Mouse (Mus musculus): ENCODE data around the gene Tarbp2. TPM values are rescaled to one million over a fixed set of nuclear protein-coding genes. Genes with fewer than 3 reads are reported as not detected.

Tarbp2 gene
- polyA plus RNA-seq, 1 experiment from 2014 or later: 110 TPM

DNA sequence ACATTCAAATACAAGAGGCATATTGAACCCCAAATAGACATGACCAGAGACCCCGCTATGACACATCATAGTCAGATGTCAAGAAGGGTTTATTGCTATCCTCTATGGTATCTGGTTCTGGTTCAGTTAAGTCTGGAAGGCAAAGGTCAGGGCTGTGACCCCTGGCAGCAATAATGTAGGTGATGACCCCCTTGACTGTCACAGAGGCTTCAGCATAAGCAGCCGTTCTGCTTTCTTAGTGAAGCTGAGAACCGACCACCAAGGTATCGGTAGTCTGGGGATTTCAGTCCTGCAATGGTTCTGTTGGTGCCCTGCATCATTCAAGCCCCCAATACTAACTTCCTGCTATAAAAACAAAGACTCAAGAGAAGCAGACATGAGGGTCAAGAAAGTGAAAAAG lies 13.6 kb downstream of the Tarbp2 start:
- 86% methylated on average over 4 of the region's 4 CpGs for WGBS
- Histone ChIP-seq H3K27ac (no peak overlapping the region), H3K27me3 (no peaks in the 10 kb centered on the region), H3K9me3 (no peaks in the 10 kb centered on the region), H3K4me2 (no peak overlapping the region), H3K9ac (no peak overlapping the region), H3K36me3 (peaks cover 82% of the 10 kb centered on the region), H3K4me1 (no peaks in the 10 kb centered on the region), H3K4me3 (no peak overlapping the region)
- no peak for ATAC-seq (ENCODE audit: insufficient number of reproducible peaks, insufficient read depth, low FRiP score, low TSS enrichment, low read depth)

DNA sequence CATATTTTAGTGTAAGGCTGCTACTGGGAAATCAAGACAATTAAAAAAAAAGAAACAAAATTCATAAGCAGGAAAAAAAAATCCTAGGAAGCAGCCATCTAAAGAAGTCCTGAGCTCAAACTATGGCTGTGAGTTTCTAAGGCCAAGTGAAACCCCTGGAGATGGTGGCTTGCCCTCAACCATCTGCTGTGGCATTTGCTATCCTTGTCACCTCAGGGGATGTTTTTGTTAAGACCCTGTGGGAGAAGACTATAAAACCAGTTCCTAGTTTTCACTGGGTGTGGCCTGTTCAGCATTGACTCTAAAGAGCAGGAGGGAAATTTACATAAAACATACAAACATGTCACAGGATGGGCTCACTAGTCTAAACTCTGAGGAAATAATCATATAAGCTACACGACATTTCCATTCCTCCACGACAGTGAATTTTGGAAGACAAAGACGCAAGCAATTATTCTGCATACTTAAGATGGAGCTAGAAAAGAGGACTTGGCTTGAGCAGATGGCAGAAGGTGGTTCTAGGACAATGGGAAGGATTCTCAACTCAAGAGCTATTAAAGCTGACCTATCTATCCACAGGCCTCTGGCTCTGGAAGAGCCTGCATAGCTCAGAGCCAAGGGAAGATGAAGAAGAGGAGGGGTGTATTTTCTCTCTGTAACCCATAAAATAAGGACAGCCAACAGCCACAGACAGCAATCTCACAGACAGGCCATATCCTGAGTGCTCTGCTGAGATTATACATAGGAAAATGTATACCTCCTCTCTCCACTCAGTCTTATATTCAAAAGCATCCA lies 14.3 kb downstream of the Tarbp2 start:
- H3K27me3 ChIP-seq: no peaks in the 10 kb centered on the region
- no peaks in the 10 kb centered on the region for H3K9me3 ChIP-seq
- peaks cover 88% of the 10 kb centered on the region for H3K36me3 ChIP-seq
- H3K4me1 ChIP-seq: no peaks in the 10 kb centered on the region
- no peak for ATAC-seq (ENCODE audit: insufficient number of reproducible peaks, insufficient read depth, low FRiP score, low TSS enrichment, low read depth)
- H3K9ac ChIP-seq: no peak overlapping the region
- no peak overlapping the region for H3K27ac ChIP-seq
- H3K4me2 ChIP-seq: no peak overlapping the region
- 92% methylated on average over 3 of the region's 3 CpGs for WGBS
- H3K4me3 ChIP-seq: no peak overlapping the region

DNA sequence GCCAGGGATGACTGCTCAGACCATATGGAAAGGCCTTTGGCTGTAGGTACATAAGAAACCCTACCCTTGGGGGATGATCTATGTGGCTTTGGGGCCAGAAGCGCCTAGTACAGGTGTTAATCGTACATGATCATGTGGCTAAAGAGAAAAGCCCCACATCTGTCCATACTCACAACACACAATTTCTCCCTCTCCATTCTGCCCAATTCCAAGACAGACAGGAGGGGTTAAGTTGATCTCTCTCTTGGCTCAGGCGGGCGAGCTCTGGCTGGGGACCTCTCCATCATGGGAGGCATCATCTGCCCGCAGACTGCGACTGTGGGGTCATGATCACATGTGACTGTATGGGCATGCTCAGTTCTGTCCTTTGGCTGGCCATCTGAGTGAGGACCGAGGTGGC lies 15.9 kb downstream of the Tarbp2 start:
- ATAC-seq (ENCODE audit: insufficient number of reproducible peaks, insufficient read depth, low FRiP score, low TSS enrichment, low read depth): no peak
- H3K4me1 ChIP-seq: no peaks in the 10 kb centered on the region
- no peak overlapping the region for H3K4me3 ChIP-seq
- peaks cover 79% of the 10 kb centered on the region for H3K36me3 ChIP-seq
- no peak overlapping the region for H3K27ac ChIP-seq
- no peak overlapping the region for H3K9ac ChIP-seq
- no peak overlapping the region for H3K4me2 ChIP-seq
- no peaks in the 10 kb centered on the region for H3K9me3 ChIP-seq
- H3K27me3 ChIP-seq: no peaks in the 10 kb centered on the region
- 97% methylated on average over 7 of the region's 7 CpGs for WGBS

DNA sequence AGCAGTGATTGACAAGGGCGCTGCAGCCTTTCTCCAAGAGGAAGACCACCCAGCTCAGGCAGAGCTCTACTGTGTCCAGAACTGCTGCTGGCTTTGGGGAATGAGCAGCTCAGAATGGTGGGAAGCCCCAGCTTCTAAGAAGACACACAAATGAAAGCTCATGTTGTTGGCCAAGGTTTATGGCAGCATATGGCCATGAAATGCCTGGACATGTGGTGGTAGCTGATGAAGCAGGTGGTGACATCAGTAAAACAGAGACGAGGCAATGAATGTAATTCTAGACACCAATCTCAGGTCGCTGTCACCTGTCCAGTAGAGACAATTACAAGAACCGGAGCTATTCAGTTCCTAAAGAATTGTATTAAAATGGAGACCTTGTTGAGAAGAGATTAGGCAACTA lies 26.8 kb downstream of the Tarbp2 start:
- no peak overlapping the region for H3K4me3 ChIP-seq
- no peak overlapping the region for H3K4me2 ChIP-seq
- H3K36me3 ChIP-seq: peaks cover 78% of the 10 kb centered on the region
- no peaks in the 10 kb centered on the region for H3K27me3 ChIP-seq
- no peak for ATAC-seq (ENCODE audit: insufficient number of reproducible peaks, insufficient read depth, low FRiP score, low TSS enrichment, low read depth)
- no peaks in the 10 kb centered on the region for H3K9me3 ChIP-seq
- 86% methylated on average over 4 of the region's 4 CpGs for WGBS
- H3K27ac ChIP-seq: no peak overlapping the region
- H3K4me1 ChIP-seq: no peaks in the 10 kb centered on the region
- no peak overlapping the region for H3K9ac ChIP-seq

DNA sequence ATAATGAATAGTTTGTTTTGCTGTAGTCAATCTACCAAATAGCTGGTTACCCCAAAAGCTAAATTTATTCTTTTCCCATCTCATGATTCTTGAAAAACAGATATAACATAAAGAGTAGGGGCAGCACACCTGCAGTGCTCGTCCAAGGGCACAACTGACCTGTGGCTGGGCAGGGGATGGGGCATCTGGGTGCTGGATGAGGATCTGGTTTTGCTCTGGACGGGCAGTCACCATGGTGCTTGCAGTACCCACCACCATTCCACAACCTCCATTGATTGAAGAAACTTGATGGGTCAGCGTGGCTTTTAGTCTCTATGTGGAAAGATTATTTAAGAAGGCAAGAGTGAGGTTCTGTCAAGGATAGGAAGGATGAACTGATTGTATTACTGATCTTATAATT lies 28.3 kb downstream of the Tarbp2 start:
- Histone ChIP-seq H3K9ac (no peak overlapping the region), H3K27me3 (no peaks in the 10 kb centered on the region), H3K4me1 (no peaks in the 10 kb centered on the region), H3K9me3 (no peaks in the 10 kb centered on the region), H3K4me3 (no peak overlapping the region), H3K36me3 (peaks cover 76% of the 10 kb centered on the region), H3K27ac (no peak overlapping the region), H3K4me2 (no peak overlapping the region)
- 92% methylated on average over 3 of the region's 3 CpGs for WGBS
- no peak for ATAC-seq (ENCODE audit: insufficient number of reproducible peaks, insufficient read depth, low FRiP score, low TSS enrichment, low read depth)

DNA sequence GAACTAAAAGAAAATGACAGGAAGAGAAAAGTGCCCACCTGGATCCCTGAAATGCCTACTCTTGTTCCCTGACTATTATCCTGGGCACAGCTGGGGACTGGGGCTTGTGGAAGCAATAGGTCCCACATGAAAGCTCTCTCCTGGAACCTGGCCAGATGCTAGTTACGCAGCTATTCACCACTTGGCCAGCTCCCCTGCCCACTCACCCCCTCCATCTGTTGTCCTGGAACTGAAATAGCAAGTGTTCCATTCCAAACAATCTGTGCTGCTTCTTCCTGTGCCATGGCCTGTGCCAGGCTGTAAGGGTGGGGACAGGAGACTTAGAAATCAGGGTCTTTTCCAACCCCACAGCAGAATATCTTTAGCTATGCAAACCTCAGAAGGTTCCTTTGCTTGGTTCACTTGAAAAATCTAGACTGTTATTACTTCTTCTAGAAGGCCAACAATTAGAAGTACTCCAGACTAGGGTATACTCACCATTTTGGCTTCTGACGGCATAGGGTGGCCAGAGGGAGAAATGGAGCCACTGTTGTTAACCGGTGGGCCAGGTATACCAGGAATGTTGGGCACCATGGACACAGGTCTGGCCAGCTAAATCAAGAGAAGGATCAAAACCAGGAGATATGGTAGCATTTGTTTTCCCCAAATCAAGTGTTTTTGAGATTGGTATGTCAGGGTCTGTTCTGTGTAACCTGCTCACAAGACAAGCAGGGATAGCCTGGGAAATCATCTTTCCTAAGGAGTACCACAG lies 28.9 kb downstream of the Tarbp2 start:
- Histone ChIP-seq H3K27ac (0 out of 2 replicates have a peak overlapping the region, but pooled peaks have one; percentile 11), H3K9ac (no peak overlapping the region), H3K36me3 (peaks cover 77% of the 10 kb centered on the region), H3K4me2 (no peak overlapping the region), H3K4me3 (no peak overlapping the region), H3K9me3 (no peaks in the 10 kb centered on the region), H3K4me1 (no peaks in the 10 kb centered on the region), H3K27me3 (no peaks in the 10 kb centered on the region)
- ATAC-seq (ENCODE audit: insufficient number of reproducible peaks, insufficient read depth, low FRiP score, low TSS enrichment, low read depth): no peak
- whole genome bisulfite sequencing: 79% methylated on average over 3 of the region's 3 CpGs

DNA sequence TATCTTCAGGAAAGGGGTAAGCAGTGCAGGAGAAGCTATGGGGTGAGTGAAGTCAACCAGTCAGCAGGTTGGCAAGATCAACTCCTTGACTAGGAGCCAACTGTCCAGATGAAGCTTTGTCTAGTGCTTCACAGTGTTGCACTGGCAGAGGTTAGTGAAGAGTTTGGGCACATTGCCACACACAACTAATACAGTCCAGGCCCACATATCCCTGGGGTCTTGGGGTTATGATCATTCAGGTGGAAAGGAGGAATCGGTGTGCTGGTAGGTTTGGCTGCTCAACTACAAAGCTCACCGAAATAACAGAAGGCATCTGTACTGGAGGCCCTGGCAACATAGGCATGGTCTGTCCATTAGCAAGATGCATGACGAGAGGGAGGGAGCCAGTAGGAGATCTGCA lies 29.5 kb downstream of the Tarbp2 start:
- peaks cover 77% of the 10 kb centered on the region for H3K36me3 ChIP-seq
- H3K4me3 ChIP-seq: no peak overlapping the region
- no peaks in the 10 kb centered on the region for H3K4me1 ChIP-seq
- H3K9me3 ChIP-seq: no peaks in the 10 kb centered on the region
- H3K4me2 ChIP-seq: no peak overlapping the region
- no peaks in the 10 kb centered on the region for H3K27me3 ChIP-seq
- H3K9ac ChIP-seq: no peak overlapping the region
- no peak for ATAC-seq (ENCODE audit: insufficient number of reproducible peaks, insufficient read depth, low FRiP score, low TSS enrichment, low read depth)
- WGBS: 91% methylated on average over 3 of the region's 3 CpGs
- H3K27ac ChIP-seq: no peak overlapping the region

DNA sequence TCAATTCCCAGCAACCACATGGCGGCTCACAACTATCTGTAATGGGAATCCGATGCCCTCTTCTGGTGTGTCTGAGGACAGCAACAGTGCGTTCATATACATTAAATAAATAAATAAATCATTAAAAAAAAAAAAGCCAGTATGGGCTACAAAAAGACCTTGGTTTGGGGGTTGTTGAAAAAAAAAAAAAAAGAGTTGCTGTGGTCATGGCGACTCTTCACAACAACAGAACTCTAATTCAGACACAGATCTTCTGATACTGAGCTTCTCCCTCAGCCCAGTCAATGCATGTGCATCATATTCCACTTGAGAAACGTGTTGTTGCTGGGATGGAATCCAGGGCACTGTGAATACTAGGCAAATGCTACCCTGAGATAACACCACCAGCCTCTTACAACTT lies 34.6 kb downstream of the Tarbp2 start:
- Histone ChIP-seq H3K4me2 (no peak overlapping the region), H3K27ac (no peak overlapping the region), H3K9me3 (no peaks in the 10 kb centered on the region), H3K27me3 (no peaks in the 10 kb centered on the region), H3K4me3 (no peak overlapping the region), H3K36me3 (peaks cover 77% of the 10 kb centered on the region), H3K4me1 (no peaks in the 10 kb centered on the region), H3K9ac (no peak overlapping the region)
- 95% methylated on average over 5 of the region's 5 CpGs for WGBS
- no peak for ATAC-seq (ENCODE audit: insufficient number of reproducible peaks, insufficient read depth, low FRiP score, low TSS enrichment, low read depth)

DNA sequence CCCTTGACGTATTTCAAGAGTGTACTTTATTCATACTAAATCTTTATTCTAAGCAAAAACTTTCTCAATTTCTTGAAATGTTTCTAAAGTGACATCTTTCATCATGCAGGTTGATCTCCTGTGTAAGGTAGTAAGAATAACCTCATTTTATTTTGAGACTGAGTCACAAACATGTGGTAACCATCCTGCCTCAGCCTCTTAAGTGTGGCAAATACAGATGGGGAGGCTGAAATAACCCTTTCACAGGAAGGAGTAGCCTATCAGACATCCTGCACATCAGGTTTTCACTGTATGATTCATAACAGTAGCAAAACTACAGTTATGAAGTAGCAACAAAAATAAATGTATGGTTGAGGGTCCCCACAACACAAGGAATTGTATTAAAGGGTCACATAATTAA lies 37.6 kb downstream of the Tarbp2 start:
- Histone ChIP-seq H3K4me1 (no peaks in the 10 kb centered on the region), H3K9me3 (no peaks in the 10 kb centered on the region), H3K9ac (no peak overlapping the region), H3K27me3 (no peaks in the 10 kb centered on the region), H3K4me3 (no peak overlapping the region), H3K36me3 (peaks cover 67% of the 10 kb centered on the region), H3K4me2 (no peak overlapping the region), H3K27ac (no peak overlapping the region)
- 97% methylated on average over 1 of the region's 1 CpGs for WGBS
- no peak for ATAC-seq (ENCODE audit: insufficient number of reproducible peaks, insufficient read depth, low FRiP score, low TSS enrichment, low read depth)

DNA sequence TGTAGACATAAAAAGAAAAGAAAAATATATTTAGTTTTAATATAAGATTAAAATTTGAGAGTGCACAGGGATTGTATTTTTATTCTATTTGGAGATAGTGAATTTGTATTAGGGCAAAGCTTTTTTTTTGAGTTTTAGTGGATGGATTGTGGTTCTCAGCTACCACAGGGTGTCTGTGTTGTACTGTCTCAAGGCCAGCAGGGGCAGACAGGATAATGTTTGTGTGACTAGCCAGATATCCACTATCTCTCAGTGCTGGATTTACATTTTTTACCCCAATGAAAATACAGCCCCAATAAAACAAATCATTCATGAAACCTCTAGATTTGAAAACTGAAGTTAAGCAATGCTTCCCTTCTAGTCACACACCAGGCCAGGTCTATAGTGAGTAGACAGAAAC lies 39.6 kb downstream of the Tarbp2 start:
- no peak for ATAC-seq (ENCODE audit: insufficient number of reproducible peaks, insufficient read depth, low FRiP score, low TSS enrichment, low read depth)
- no peaks in the 10 kb centered on the region for H3K27me3 ChIP-seq
- H3K4me2 ChIP-seq: no peak overlapping the region
- H3K27ac ChIP-seq: no peak overlapping the region
- H3K4me3 ChIP-seq: no peak overlapping the region
- H3K36me3 ChIP-seq: peaks cover 57% of the 10 kb centered on the region
- no peak overlapping the region for H3K9ac ChIP-seq
- no peaks in the 10 kb centered on the region for H3K9me3 ChIP-seq
- H3K4me1 ChIP-seq: no peaks in the 10 kb centered on the region

DNA sequence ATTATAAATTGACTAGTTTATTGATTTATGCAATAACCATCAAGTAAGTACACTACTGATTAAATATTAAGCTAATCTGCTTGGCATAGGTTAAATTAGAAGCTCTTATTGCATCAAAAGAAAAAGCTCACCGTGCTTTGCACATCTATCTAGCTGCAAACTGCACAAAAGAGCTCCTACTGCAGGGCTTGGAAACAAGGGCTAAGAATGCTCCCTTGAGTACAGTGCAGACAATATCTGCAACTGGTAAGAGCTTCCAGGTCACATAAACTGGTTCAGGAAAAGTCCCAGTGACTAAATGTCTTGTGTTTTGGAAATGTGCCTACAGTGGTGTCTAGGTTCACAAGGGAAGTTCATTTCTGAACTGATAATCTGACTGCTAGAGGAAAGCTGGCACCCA lies 44.5 kb downstream of the Tarbp2 start:
- H3K27ac ChIP-seq: no peak overlapping the region
- no peaks in the 10 kb centered on the region for H3K4me1 ChIP-seq
- H3K27me3 ChIP-seq: no peaks in the 10 kb centered on the region
- no peak overlapping the region for H3K9ac ChIP-seq
- no peak overlapping the region for H3K4me3 ChIP-seq
- H3K9me3 ChIP-seq: no peaks in the 10 kb centered on the region
- ATAC-seq (ENCODE audit: insufficient number of reproducible peaks, insufficient read depth, low FRiP score, low TSS enrichment, low read depth): no peak
- 89% methylated on average over 1 of the region's 1 CpGs for WGBS
- no peak overlapping the region for H3K4me2 ChIP-seq
- H3K36me3 ChIP-seq: peaks cover 26% of the 10 kb centered on the region

DNA sequence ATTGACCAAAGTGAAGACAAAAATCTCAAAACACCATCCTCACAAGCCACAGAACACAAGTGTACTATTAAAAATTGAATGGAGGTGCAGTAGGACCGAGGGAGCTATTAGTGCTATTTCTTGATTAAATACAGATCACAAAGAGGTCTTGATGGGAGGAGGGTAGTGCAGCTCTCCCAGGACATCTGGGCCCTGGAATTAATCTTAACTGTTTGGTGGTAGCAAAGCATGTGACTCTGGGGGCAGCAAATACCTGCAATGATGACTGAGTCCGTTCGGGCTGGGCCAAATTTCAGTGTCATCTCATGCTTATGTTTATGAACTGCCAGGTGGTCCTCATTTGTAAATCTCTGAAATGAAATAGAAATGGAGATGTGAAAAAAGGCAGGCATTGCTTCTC lies 45.1 kb downstream of the Tarbp2 start:
- no peak overlapping the region for H3K27ac ChIP-seq
- H3K36me3 ChIP-seq: peaks cover 26% of the 10 kb centered on the region
- WGBS: 64% methylated on average over 3 of the region's 3 CpGs
- H3K4me3 ChIP-seq: no peak overlapping the region
- no peaks in the 10 kb centered on the region for H3K9me3 ChIP-seq
- no peak overlapping the region for H3K4me2 ChIP-seq
- H3K27me3 ChIP-seq: no peaks in the 10 kb centered on the region
- H3K4me1 ChIP-seq: no peaks in the 10 kb centered on the region
- no peak for ATAC-seq (ENCODE audit: insufficient number of reproducible peaks, insufficient read depth, low FRiP score, low TSS enrichment, low read depth)
- H3K9ac ChIP-seq: no peak overlapping the region
